Mouse (Mus musculus) heart, embryonic 12.5 days (tissue): ENCODE measurements at regions not wholly inside any gene's neighbourhood (a gene's known extent, or its start where the extent isn't known, plus 50 kb on each side); places are given as distances from the start of the nearest gene placed in this dataset.

Source experiments
- ATAC-seq: fragments of 200-750 bp; cut with Nextera tagmentation; 2 replicates; pipeline ENCODE4 v1.8.0; 2017; ENCODE audit warnings: moderate TSS enrichment, moderate library complexity; ENCODE audit not compliant: insufficient number of reproducible peaks, low FRiP score
- H3K27ac ChIP-seq: fragments of 300-500 bp; sonication (generic); 2 replicates; pipeline ENCODE4 v1.5.1; 2016; ENCODE audit warnings: mild to moderate bottlenecking, moderate library complexity; ENCODE audit not compliant: poor library complexity, severe bottlenecking
- H3K27me3 ChIP-seq: fragments of 300-500 bp; sonication (generic); replicated peaks from 2 replicates; pipeline ENCODE4 v1.6.1; 2016; ENCODE audit warnings: mild to moderate bottlenecking, moderate library complexity
- H3K36me3 ChIP-seq: fragments of 300-500 bp; sonication (generic); 2 replicates; pipeline ENCODE4 v1.6.1; 2016; ENCODE audit warnings: mild to moderate bottlenecking, moderate library complexity
- H3K4me1 ChIP-seq: fragments of 300-500 bp; sonication (generic); replicated peaks from 2 replicates; pipeline ENCODE4 v1.6.1; 2016; ENCODE audit warnings: mild to moderate bottlenecking
- H3K4me2 ChIP-seq: fragments of 300-500 bp; sonication (generic); 2 replicates; pipeline ENCODE4 v1.6.1; 2016; ENCODE audit warnings: mild to moderate bottlenecking, moderate library complexity
- H3K4me3 ChIP-seq: fragments of 300-500 bp; sonication (generic); 2 replicates; pipeline ENCODE4 v1.5.1; 2016; ENCODE audit warnings: mild to moderate bottlenecking
- H3K9ac ChIP-seq: fragments of 300-500 bp; sonication (generic); 2 replicates; pipeline ENCODE4 v1.6.1; 2016; ENCODE audit warnings: mild to moderate bottlenecking, moderate library complexity
- H3K9me3 ChIP-seq: fragments of 300-500 bp; sonication (generic); replicated peaks from 2 replicates; pipeline ENCODE4 v1.6.1; 2016; ENCODE audit warnings: mild to moderate bottlenecking, moderate library complexity
- WGBS: fragments of 180-500 bp; shearing (Covaris S2); methylation state at CpG from one replicate; pipeline ENCODE4 v1.1.7; 2016; 5-methylcytosine and 5-hydroxymethylcytosine counted together

DNA sequence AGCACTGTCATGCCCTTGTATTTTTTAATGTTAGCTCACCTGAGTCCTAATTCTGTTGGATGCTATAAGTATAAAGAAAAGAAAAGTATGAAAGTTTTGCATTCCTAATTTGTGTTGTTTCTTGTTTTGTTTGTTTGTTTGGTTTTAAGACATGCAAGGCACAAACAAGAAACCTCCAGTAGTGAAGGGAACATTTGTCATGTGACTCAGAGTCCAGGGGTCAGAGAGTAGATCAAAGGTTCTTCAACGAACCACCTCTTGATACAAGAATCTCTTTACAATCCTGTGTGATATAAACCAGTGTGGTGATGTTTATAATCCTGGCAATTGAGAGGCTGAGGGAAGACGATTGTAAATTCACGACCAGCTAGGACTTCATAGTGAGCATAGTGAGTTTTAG lies 300.5 kb downstream of the Zfp619 start:
- Histone ChIP-seq H3K36me3 (no peaks in the 10 kb centered on the region), H3K27ac (no peak overlapping the region), H3K27me3 (no peaks in the 10 kb centered on the region), H3K4me1 (no peaks in the 10 kb centered on the region), H3K9me3 (no peaks in the 10 kb centered on the region), H3K4me2 (no peak overlapping the region), H3K9ac (no peak overlapping the region), H3K4me3 (no peak overlapping the region)
- WGBS, result 63% methylated on average over 3 of the region's 3 CpGs
- no peak for ATAC-seq

DNA sequence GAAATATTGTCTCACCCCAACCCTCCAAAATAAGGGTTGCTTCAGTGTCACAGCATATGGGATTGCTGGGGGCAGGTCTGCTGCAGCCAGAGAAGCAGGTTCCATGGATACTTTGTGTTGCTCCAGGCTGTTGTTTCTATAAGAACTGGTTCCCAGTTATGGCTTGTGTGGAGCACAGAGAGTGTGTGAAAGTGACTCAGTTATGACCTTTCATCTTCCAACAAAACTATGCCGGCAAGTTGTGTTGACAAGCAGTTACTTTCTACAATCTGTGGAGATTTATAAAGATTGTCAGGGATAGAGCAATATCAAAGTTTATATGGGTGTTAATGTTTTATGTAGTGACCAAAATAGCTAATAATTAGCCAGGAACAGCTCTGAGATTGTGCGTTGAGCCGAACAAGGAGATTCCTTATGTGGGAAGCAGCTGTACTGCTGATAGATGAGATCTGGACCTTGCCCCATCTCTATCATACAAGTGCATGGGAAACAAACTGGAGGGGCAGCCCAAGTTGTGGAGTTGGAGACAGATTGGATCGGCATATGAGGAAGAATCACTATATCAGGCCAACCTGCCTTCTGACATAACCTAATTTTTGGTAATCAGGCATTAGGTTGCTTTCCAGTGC lies 305.1 kb downstream of the Zfp619 start:
- 87% methylated on average over 4 of the region's 4 CpGs for WGBS
- Histone ChIP-seq H3K36me3 (no peaks in the 10 kb centered on the region), H3K4me3 (no peak overlapping the region), H3K27ac (no peak overlapping the region), H3K9ac (no peak overlapping the region), H3K4me2 (no peak overlapping the region), H3K9me3 (no peaks in the 10 kb centered on the region), H3K27me3 (no peaks in the 10 kb centered on the region), H3K4me1 (no peaks in the 10 kb centered on the region)
- ATAC-seq, result no peak

DNA sequence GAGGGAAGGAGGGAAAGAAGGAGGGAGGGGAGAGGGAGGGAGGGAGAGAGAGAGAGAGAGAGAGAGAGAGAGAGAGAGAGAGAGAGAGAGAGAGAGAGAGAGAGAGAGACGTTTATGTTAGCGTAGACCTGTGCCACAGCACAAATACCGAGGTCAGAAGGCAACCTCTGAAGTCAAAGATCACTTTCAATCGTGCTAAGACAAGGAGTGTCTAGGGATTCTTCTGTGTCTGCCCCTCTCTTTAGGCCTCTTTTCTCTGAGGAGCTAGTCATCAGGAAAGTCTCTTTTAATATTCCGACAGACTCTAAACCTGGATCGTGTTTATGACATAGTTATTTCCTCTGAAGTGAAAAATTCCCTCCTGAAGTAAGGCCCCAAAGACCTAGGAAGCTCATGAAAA lies 310.8 kb downstream of the Zfp619 start:
- H3K36me3 ChIP-seq, result no peaks in the 10 kb centered on the region
- H3K9ac ChIP-seq, result no peak overlapping the region
- no peak for ATAC-seq
- H3K4me1 ChIP-seq, result no peaks in the 10 kb centered on the region
- no peak overlapping the region for H3K27ac ChIP-seq
- H3K4me3 ChIP-seq, result no peak overlapping the region
- H3K9me3 ChIP-seq, result no peaks in the 10 kb centered on the region
- WGBS, result 70% methylated on average over 6 of the region's 6 CpGs
- H3K4me2 ChIP-seq, result no peak overlapping the region
- no peaks in the 10 kb centered on the region for H3K27me3 ChIP-seq

DNA sequence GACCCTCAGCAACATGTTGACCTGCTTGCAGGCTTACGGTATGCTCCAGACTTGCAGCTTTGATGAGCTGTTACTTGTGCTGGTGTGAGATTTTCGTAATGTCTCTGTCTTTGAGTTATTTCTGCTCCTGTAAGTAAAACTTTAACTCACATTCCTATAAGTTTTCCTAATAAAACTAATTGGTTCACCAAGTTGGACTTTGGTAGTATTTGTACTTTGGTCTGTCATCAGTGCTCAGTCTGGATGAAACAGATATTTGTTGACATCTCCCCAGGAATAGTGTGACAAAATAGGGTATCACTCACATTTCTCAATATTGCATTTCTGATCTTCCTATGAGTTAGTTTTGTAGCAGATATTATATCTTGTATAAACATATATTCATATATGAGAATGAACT lies 313.3 kb downstream of the Zfp619 start:
- ATAC-seq, result no peak
- WGBS, result 66% methylated on average over 2 of the region's 2 CpGs
- H3K9ac ChIP-seq, result no peak overlapping the region
- H3K4me1 ChIP-seq, result no peaks in the 10 kb centered on the region
- H3K4me3 ChIP-seq, result no peak overlapping the region
- H3K36me3 ChIP-seq, result no peaks in the 10 kb centered on the region
- H3K4me2 ChIP-seq, result no peak overlapping the region
- H3K27ac ChIP-seq, result no peak overlapping the region
- H3K9me3 ChIP-seq, result no peaks in the 10 kb centered on the region
- H3K27me3 ChIP-seq, result no peaks in the 10 kb centered on the region

DNA sequence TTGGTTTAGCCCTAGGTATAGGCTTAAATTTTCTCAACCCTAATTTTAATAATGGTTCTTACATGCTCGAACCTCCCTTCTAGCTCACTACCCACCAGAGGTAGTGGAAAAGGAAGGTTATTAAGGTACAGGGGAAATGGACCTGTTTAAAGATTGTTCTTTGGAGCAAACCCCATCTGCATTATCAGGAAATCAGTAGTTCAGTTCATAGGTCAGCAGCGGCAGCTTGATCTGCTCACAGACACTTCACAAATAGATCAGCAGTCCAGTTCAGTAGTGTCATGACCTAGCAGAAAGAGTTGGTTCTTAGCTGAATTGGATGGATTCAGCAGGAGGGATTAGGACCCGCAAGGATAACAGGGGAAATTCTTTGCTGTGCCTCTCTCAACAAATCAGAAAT lies 324.4 kb downstream of the Zfp619 start:
- Histone ChIP-seq H3K27me3 (no peaks in the 10 kb centered on the region), H3K27ac (no peak overlapping the region), H3K4me1 (no peaks in the 10 kb centered on the region), H3K9ac (no peak overlapping the region), H3K4me2 (no peak overlapping the region), H3K4me3 (no peak overlapping the region), H3K36me3 (no peaks in the 10 kb centered on the region), H3K9me3 (0 out of 2 replicates have a peak, but pooled peaks cover 8% of the 10 kb centered on the region)
- WGBS, result 58% methylated on average over 3 of the region's 3 CpGs
- no peak for ATAC-seq

DNA sequence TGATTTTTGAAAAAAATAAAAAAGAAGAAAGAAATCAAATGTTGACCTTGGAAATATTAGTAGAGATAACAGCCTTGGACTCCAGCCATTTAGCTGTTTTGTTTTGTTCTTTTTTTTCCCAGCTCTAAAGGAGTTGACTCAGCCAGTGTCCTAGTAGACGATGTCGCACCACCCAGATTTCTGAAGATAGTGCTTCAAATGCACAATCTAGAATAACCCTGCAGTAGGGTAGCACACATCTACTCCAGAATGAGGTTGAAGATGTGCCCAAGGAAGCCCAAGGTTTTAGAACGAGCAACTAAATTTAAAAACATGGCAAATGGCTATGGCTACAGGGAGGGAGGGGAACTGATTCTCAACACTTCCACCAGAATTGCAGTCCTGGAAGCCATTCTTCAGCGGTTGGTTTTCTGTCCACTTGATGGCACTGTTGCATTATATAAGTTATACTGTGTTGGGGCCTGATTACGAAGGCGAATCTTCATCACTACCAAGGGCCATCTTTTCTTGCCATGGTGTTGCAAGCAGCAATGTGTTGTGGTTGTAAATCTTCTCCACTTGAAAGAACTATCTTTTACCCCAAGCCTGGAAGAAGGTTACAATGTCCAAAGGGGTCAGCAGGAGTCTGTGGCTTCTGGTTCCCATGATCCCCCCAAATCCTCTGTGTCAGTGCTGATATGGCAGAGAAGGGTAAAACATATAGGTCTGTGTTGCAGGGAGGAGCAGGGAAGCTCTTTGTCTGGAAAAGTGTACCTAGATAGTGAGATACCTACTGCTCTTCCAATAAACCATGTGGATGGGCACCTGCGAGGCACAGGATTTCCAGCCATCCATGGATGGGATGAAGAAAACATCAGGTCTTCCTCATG lies 330.6 kb downstream of the Zfp619 start:
- ATAC-seq, result no peak

DNA sequence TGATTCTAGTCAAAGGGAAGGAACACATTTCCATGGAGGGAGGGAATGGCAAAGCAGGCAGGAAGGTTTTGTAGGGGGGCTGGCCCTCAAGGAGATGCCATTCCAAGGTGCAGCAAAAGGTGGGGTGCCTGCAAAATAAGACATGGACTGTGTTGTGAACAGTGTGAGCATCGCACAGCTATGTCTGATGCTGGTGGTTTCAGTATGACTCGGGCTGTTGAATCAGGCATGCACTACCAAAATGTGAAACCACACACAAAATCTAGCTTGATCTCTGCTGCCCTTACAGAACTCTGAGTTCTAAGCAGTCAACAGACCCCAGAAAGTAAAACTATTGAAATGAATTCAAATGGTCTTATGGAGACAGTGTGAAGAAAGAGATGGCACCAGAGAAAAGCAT lies 339.7 kb downstream of the Zfp619 start:
- no peak overlapping the region for H3K9ac ChIP-seq
- WGBS, result 82% methylated on average over 2 of the region's 2 CpGs
- H3K4me3 ChIP-seq, result no peak overlapping the region
- no peaks in the 10 kb centered on the region for H3K9me3 ChIP-seq
- no peak overlapping the region for H3K27ac ChIP-seq
- no peak for ATAC-seq
- H3K4me1 ChIP-seq, result no peaks in the 10 kb centered on the region
- H3K4me2 ChIP-seq, result no peak overlapping the region
- no peaks in the 10 kb centered on the region for H3K36me3 ChIP-seq
- no peaks in the 10 kb centered on the region for H3K27me3 ChIP-seq

More for the DNA sequence above, 330.6 kb downstream of the Zfp619 start:
- no peak overlapping the region for H3K9ac ChIP-seq
- no peak overlapping the region for H3K27ac ChIP-seq
- no peaks in the 10 kb centered on the region for H3K4me1 ChIP-seq
- H3K27me3 ChIP-seq, result no peaks in the 10 kb centered on the region
- 44% methylated on average over 7 of the region's 7 CpGs for WGBS
- no peak overlapping the region for H3K4me3 ChIP-seq
- no peaks in the 10 kb centered on the region for H3K36me3 ChIP-seq
- H3K9me3 ChIP-seq, result no peaks in the 10 kb centered on the region
- no peak overlapping the region for H3K4me2 ChIP-seq

DNA sequence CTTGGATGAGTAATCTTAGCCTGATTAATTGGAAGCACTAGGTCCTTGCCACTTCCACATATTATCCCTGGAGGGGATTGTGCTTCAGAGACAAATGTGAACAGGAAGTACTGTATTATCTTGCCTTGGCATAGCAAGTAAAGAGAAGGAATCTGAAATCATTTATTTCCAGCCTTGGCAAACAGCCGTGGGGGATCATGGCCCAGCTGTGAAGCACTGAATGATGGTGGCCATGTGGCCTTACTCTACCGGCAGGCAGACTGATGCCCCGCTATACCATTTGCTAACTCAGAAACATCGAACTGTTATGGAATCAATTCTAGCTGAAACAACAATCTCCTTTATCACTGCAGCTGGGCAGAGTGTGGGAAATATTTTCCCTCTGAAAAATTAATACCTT lies 345.3 kb downstream of the Zfp619 start:
- Histone ChIP-seq H3K27me3 (no peaks in the 10 kb centered on the region), H3K36me3 (no peaks in the 10 kb centered on the region), H3K4me1 (no peaks in the 10 kb centered on the region), H3K27ac (no peak overlapping the region), H3K9ac (no peak overlapping the region), H3K4me3 (no peak overlapping the region), H3K9me3 (no peaks in the 10 kb centered on the region), H3K4me2 (no peak overlapping the region)
- ATAC-seq, result no peak
- 68% methylated on average over 4 of the region's 4 CpGs for WGBS

DNA sequence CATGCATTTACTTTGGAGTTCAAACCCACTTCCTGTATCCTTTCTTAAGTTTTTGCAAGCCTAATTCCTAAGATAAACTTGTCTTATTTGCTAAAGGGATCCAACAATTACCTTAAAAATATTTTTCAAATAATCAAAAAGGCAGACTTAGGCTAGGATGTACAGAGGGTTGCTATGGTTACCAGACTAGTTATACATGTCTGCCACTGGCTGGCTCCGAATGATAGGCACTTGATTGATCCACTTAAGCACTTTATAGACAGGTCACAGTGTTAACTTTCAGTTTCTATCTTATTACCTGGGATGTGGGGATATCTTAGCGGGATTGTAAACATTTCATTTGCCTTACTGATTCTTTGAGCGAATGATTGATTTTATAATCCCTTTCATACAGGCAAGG lies 346.6 kb downstream of the Zfp619 start:
- Histone ChIP-seq H3K27ac (no peak overlapping the region), H3K4me3 (no peak overlapping the region), H3K4me2 (no peak overlapping the region), H3K27me3 (no peaks in the 10 kb centered on the region), H3K9ac (no peak overlapping the region), H3K4me1 (no peaks in the 10 kb centered on the region), H3K9me3 (no peaks in the 10 kb centered on the region), H3K36me3 (no peaks in the 10 kb centered on the region)
- 79% methylated on average over 3 of the region's 3 CpGs for WGBS
- no peak for ATAC-seq

DNA sequence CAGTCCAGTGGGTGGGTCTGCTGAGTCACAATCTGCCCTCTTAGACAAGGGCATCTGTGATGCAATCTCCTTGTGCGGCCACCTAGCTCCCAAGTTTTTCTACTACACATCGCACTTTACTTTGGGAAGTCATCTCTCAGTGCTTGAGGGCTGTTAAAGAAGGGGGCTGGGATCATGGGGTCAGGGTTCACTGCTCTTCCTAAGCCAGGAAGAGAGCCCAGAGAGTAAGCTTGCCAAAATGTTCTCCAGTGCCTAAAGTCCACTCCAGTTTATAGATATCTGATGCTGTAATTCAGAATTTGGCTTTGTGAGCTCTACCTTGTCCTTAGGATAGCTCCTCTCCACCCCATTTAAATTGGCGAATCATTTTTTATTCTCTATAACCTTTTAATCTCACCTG lies 347.2 kb downstream of the Zfp619 start:
- no peak overlapping the region for H3K4me3 ChIP-seq

DNA sequence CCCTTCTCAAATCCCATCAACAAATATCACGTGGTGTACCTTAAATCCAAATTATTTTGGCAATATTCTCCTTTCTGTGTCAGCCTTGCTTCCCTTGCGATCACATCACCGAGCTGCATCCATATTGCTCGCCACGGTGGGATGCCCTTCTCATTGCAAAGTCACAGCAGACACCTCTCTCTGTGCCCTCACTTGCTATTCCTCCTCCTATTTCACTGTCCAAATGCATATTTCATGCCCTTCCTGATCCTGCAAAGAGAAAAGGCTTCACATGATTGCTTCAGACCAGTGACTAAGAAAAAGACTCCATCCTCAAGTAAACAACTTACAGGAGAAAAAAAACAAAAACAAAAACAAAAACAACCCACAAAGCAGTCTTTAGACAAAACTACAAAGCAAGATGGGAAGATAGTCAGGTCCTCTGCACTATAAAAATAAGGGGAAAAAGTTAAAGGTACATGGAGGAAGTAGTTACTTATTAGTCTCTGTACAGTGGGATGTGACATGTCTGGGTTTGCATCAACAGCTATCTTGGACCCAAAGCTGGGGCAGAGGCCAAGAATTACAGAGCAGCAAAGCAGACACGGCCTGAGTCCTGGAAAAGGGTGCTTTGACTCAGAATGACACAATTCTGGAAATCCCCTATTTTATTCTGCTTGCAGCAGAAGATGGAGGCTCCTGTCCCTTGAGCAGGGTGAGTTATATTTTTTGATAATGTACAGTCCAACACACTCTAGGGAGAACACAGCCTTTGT lies 349.3 kb downstream of the Zfp619 start:
- H3K27ac ChIP-seq, result no peak overlapping the region
- H3K4me3 ChIP-seq, result no peak overlapping the region
- ATAC-seq, result no peak
- H3K27me3 ChIP-seq, result no peaks in the 10 kb centered on the region
- no peaks in the 10 kb centered on the region for H3K36me3 ChIP-seq
- WGBS, result 72% methylated on average over 6 of the region's 6 CpGs
- no peaks in the 10 kb centered on the region for H3K9me3 ChIP-seq
- no peak overlapping the region for H3K9ac ChIP-seq
- no peaks in the 10 kb centered on the region for H3K4me1 ChIP-seq
- no peak overlapping the region for H3K4me2 ChIP-seq

More for the DNA sequence above, 347.2 kb downstream of the Zfp619 start:
- Histone ChIP-seq H3K4me2 (no peak overlapping the region), H3K27ac (no peak overlapping the region), H3K27me3 (no peaks in the 10 kb centered on the region), H3K9ac (no peak overlapping the region), H3K9me3 (no peaks in the 10 kb centered on the region), H3K4me1 (no peaks in the 10 kb centered on the region), H3K36me3 (no peaks in the 10 kb centered on the region)
- 74% methylated on average over 3 of the region's 3 CpGs for WGBS
- no peak for ATAC-seq
